Mouse (Mus musculus) urinary bladder, adult 2 months (tissue): Measurements from ENCODE around the gene Obscn. TPM values are rescaled to one million over a fixed set of nuclear protein-coding genes. Genes with fewer than 3 reads are reported as not detected.

Source experiments
- DNase-seq: peaks from one replicate; pipeline ENCODE4 v3.0.0; 2022; ENCODE audit warnings: low spot score
- polyA plus RNA-seq: library from polyadenylated mRNA; depleted of rRNA; stranded (reverse); fragments of >200 nt; gene quantifications from 2 replicates; pipeline ENCODE4 v1.2.3, GENCODE M21; 2012; rRNA removed

The Obscn gene
- polyA plus RNA-seq, result 0.14 and 0.22 TPM in 2 replicates

DNA sequence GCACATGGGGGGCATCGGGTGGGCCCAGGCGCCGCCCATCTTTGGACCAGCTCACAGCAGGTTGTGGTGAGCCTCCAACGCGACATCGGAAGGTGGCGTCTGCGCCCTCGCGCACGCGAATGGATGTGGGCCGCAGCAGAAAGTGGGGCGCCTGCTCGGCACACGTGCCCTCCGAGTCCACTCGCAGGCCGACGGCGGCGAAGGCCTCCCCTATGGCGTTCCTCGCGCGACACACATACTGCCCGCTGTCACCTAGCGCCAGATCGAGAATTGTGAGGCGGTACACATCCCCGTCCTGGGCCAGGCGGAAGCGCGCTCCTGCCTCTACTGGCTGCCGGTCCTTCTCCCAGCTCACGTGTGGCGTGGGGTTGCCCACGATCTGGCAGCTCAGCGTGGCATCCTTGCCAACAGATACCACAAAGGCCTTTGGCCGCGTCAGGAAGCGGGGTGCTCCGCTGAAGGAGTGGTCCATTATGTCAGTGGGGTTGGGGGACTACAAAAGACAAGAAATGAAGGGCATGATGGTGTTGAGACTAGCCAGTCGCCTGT is at the start of gene Obscn:
Gene Obscn, minus strand, starts transcription at position 499 of the 549 bp plus-strand sequence.
- no peak for DNase-seq

DNA sequence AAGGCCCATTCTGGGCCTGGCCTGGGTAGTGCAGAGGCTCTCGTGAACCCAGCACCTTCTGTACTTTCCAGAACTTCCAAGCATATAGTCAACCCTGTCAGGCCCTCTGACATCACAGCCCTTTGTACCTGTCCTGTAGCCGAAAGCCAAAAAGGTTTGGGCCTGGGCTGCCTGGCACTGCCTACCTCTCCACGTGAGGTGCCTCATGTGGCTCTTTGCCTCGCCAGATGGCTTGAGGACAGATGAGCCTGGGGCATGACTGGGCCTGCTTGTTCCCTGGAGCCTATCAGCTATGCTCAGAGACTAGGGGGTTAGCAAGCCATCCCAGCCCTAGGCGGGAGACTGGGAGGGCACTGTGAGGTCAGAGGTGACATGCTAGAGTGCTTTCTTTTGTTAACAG is 49.3 kb upstream of the Obscn start:
- no peak for DNase-seq

DNA sequence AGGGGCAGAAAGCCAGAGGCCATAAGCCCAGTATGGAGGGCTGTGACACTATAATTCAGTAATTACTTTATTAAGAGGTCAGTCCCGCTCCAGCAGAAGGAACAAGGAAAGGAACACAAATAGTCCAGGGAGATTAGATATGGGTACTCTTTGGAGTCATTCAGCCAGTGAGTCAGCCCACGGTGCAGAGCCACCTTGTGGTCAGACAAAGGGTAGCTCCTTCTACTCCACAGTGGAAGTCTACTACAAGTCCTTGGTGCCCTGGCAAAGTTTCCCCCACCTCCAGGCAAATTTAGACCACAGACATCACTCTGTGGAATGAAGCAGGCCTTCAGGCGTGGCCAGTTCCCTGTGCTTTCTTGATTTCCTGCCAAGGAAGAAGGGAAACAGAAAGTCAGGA is 47.6 kb upstream of the Obscn start:
- no peak for DNase-seq

DNA sequence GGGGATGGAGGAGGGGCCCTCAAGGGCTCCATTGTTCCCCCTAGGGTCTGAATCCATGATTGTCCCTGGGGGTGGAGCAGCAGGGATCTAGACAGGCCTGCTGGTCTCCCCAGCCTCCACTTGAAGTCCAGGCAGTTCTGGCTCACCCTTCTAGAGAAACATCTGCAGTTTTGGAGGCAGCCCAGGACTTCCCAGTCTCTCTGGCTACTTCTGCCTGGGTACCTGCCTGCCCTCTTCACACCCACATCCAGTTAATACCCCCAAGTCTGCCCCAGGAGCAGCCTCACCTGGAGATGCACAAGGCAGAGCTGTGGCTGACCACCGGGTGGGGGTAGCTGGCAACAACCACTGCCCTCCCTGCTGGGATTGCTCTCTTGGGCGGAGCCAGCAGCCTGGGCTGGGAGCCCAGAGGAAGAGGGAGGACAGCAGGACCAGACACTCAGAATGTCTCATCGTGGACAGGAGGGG is 46.7 kb upstream of the Obscn start, which contains the start of gene Gjc2:
Gene Gjc2, minus strand, starts transcription at position 350 of the 468 bp plus-strand sequence.
- no peak for DNase-seq

DNA sequence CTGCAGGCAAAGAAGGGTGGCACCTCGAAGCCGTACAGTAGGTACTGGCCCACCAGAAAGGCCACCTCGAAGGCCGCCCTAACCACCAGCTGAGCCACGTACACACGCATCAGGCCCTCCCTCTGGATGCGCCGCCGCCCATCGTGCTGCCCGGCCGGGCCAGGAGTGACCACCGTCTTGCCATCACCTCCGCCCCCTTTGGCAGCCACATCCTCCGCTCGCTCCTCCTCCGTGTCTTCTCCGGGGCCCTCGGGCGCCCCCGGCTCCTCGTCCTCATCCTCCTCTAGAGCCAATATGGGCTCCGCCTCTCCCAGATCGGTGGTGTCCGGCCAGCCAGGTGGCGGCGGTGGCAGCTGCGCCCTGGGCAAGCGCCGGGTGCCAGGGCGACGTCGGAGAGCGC is 40.7 kb upstream of the Obscn start:
- no peak for DNase-seq

DNA sequence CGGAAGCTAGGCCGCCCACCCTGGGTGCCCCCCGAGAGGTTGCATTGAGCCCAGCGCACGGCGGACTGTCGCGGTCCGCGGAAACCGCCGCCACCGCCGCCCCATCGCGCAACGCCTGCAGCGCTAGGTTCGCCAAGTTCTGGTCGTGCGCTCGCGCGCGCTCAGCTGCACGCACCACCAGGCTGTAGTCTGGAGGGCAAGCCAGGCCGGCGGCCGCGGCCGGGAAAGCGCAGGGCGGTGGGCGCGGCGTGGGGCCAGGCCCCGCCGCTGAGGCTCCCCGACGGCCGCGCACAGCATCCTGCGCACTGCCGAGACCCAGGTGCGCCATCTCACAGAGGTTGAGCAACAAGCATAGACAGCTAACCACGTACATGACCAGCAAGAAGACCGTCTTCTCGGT is 40.3 kb upstream of the Obscn start:
- no peak for DNase-seq

DNA sequence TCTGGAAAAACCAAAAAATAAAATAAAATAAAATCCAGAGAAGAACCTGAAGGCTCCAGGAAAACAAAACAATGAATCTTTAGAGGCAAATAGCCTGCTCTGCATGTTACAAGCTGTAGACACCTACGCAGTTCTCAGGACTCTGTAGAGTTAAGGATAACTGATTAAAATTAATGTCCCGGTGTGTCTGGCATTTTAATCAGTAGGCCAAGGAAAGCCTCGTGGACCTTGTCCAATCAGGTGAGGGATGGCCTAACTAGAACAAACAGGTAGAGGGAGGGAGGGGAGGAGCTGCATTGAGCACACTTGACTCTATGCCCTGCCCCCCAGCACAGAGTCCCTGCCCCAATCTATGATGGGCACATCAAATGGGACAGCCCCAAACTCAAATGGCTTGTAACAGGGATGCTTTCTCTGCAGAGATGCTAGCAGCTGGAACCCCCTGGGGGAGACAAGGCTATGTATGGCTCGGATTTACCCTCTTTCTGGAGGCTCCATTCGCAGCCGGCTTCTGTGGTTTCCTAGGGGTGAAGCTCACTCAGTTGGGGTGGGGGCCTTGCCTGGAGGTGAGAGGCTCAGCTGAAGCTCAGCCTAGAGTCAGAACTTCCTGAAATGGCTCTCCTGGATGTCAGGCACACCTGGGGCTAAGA is 38.1 kb upstream of the Obscn start:
- DNase-seq, result no peak

DNA sequence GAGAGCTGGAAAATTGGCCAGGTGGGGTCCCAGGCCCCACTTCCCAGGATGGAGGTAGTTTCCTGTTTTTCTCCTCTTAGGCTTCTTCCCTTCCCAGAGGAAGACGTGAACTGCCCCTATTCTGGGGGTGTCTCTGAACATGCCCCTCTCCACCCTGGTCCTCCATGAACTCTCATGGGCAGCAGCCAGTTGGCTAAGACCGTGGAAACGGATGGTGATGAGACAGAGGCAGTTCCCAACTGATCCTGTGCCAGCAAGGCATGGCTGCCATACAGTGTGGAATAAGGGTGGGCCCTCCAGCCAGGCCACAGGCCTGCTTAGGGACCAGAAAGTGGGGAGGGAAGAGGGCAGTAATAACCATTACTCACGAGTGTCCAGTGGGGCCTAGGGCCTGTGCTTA is 34.3 kb upstream of the Obscn start:
- no peak for DNase-seq

DNA sequence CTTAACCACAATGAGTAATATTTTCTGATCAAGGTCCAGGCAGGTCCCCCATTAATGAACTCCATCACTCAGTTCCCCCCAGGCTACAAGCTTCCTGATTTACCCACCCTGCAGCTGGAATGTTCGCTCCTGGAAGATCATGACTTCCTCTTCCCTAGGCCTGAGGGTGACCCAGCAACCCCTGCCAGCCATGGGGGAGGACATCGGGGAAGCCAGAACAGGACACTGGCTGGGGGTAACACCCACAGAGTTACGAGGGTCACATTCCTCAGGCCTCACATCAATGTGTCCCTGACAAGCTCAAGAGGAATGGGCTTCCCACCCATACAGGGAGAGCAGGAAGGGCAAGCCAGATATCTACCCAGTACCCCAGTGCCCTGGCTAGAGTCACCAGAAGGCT is 33.6 kb upstream of the Obscn start:
- no peak for DNase-seq

DNA sequence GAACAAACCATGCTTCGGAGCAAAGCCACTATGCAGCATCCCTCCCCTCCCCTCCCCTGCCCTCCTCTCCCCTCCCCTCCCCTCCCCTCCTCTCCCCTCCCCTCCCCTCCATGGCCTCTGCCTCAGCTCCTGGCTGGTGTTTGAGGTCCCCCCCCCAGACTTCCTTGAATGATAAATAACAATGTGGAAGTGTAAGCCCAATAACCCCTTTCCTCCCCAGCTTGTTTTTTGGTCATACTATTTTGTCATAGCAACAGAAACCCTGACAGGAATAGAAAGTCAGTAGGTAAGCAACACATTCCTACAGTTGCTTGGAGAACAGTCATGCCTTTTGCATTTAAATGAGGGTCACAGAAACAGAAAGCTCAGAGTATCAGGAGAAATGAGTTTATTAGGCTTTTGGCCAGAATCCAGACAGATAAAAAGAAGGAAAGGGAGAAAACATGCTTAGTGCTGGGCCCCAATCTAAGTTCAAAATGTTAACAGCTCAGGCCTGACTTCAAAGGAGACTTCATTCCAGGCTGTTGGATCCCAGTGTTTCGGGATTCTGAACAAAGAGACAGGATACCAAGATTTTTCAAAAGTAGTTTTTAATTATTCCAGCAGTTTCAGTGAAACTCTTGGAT is 29.5 kb upstream of the Obscn start:
- no peak for DNase-seq

DNA sequence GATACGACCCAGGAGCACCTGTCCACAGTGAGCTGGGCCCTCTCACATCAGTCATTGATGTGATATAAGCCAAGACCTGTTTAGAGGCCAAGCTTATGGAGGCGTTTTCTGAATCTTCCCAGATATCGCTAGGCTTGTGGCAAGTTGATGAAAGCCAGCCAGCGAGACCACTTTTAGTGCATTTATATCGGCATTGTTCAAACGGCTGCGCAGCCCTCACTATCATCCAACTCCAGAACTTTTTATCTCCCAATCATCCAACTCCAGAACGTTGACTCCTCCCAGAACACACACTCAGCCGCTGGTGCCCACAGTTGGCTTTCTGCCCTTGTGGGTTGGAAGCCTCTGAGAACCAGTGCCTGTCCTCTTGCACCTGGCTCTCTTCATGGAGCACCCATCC is 28.2 kb upstream of the Obscn start:
- no peak for DNase-seq

DNA sequence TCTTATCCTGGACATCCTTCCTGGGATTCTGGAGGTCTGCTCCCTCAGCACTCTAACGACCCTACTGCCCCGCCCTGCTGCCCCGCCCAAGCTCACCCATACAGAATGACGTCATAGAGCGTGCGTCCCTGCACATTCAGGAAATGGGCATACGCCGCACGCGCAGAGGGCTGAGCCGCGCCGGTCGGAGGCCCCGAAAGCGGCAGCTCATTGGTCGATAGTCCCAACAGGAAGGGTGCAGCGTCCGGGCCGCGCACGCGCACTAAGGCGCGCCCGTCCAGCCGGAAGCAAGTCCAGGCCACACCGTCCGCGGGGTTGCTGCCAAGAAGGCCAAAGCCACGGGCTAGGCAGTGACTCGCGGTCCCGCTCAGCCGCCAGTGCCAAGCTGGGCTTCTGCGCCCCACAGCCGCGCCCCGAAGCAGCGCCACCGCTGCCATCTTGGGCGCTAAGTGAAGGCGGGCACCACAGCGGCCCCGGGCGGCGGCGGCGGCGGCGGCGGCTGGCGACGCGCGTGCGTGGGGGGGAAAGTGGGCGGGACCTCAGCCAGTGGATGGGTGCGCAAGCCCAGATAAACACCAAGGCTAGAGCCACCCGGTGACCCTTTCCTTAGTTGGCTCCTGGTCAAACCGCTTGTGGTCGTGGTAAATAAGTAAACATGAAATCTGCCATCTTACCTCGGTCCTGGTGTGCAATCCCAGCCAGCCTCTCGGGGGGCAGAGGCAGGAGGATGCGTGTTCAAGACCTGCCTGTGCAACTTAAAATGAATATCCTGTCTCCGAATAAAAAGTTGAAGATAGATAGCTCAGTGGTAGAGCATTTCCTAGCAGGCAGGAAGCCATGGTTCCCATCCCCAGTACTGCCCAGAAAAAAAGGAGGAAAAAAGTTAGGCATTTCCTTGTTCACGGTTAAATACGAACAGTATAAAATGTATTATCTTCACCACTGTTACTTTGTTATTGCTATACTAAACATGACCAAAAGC is 27.3 kb upstream of the Obscn start, which contains the start of gene Iba57:
Gene Iba57, minus strand, starts transcription at position 485 of the 982 bp plus-strand sequence.
- peak; percentile 99 for DNase-seq

DNA sequence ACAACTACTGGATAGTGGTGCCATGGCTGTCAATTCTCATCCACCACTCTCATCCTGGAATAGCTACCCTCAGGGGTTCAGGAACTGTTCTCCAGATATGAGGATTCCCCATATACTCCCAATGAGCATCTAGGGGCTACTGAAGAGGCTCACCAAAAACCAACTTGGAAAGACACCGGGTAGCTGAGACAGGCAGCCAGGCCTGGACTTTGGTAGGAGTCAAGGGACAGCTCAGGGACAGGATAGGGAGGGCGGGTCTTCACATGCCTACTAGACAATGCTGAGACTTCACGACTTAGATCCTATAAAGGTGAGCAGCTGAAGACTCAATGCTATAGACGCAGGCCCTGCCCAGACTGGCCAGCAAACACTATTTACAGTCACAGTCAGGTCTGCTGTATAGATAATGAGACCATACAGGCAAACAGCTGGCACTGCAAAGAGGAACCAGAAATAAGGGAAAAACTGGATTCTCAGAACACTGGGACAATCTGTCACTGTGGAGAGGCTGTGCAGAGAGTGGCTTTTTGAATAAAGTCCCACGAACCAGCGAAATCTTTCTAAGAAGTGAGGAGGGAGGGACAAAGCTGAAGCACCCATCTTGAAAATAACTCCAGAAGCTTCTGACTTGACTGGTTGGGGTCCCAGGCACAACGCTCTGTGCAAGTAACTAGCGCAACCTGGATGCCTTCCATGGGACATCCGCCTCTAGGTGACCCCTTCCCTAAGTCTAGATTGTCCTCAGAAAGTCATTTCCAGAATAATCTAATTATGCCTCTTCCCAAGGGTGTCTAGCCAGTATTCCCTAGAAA is 26.4 kb upstream of the Obscn start:
- DNase-seq, result no peak

DNA sequence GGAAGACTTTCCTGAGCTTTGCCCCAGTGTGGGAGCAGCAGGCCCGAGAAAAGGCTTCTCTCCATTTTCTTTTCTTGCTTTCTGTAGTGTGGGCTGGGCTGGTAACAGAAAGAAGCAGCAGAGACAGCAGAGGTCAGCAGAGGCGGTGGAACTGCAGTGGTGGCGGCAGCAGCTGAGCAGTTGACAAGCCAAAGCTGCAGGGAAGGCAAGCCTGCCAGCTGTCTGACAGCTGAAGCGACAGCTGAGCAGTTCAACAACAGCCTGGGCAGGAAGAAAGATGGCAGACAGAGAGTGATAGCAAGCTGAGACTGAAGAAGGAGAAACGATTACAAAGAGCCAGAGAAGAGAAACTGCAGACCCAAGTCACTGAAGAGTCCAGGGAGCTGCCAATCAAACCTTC is 25.2 kb upstream of the Obscn start:
- DNase-seq, result no peak

DNA sequence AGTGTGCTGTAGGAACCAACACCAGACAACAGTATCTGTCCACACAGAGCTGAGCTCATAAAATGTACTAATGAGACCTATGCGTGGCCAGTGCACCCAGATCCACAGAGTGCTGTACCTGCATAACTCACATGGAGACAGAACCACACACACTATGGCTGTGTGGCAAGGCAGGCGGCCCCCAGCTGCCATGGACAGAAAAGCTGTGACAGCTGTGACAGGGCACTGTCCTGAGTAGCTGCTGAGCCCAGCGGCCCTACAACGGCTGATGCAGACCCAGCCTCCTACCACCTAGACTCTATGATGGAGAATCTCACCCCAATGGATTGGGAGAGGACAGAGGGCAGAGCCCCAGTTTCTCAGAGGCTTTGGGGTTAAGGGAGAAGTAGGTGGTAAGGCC is 23.4 kb upstream of the Obscn start:
- DNase-seq, result no peak

DNA sequence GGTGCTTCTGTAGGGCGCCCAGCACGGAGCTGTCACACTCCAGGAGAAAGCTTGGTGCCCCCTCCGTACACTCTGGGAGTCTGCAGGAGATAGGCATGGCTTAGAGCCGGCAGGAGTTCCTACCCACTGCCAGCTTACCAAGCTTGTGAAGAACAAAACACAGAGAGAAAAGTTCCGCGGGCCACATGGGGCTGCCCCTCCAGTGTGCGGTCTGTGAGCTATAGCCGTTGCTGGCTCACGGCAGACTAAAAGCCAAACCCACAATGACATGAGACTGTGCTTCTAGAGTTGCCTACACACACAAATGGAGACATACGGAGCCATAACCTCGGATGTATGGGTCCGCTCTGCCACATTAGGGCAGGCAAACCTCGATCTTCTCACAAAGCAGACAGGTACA is 22.9 kb upstream of the Obscn start:
- DNase-seq, result no peak

DNA sequence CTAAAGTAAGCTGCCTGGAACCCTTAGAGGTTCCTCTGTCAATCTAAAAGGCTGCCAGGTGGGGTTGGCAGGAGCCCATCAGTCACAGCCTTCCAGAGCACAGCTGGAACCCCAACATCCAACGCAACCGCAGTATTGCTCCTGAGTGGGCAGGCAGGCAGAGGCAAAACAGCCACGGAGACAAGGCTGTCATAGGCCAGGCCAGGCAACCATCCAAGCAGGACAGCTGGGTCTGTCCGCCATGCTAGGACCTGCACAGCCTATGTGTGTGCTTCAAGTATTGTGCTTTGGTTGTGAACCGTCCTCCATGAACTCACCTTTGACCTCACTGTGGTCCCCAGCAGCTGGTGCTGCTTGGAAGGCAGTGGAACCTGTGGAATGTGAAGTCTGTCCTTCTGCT is 19.7 kb upstream of the Obscn start:
- no peak for DNase-seq

DNA sequence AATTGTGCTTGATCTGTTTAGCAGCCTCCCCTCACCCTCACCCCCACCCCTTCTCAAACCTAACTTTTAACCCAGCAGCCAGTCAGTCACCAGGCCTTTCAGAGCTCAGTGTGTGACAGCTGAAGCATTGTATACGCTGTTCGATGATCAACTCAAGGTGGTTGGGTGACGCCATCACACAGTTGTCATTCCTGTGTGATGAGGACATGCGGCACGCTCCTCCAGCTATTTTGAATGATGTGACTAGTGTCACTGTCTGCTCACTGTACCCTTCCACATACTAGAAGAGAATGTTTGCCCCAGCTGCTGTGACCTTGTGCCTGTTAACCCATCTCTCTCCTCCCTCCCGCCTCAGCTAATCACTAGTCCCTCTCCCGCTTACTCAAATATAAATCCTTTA is 18.0 kb upstream of the Obscn start:
- DNase-seq, result no peak

DNA sequence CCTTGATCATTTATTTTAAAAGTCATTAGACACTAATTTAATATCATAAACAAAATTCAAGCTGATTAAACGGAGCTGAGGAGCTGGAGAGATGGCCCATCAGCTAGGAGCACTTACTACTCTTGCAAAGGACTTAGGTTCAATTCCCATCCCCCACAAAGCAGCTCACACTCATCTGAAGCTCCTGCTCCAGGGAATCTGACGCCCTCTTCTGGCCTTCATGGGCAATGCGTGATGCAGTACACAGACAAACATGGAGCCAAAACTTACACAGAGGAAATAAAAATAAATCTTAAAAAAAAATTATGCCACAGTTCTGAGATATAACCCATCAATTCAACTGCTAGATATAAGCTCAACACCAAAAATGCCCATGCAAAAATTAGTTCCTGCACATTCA is 15.5 kb upstream of the Obscn start:
- DNase-seq, result no peak

DNA sequence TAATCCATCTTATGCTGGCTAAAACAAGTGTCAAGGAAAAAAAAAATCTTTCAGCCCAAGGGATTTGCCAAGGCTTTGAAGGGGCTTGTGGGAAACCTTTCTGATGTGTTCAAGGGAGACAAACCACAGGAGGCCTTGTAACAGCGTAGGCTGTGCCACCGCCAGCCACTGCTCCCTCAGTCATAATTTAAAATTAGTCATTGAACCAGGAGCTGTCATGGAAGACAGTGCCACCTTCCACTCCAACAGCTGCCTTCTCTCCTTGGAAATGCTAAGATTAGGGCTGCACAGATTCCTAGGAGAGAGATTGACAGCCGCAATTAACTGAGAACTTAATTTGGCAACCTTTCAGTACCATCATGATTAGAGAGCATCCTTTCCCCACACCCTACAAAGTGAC is 13.1 kb upstream of the Obscn start:
- no peak for DNase-seq

DNA sequence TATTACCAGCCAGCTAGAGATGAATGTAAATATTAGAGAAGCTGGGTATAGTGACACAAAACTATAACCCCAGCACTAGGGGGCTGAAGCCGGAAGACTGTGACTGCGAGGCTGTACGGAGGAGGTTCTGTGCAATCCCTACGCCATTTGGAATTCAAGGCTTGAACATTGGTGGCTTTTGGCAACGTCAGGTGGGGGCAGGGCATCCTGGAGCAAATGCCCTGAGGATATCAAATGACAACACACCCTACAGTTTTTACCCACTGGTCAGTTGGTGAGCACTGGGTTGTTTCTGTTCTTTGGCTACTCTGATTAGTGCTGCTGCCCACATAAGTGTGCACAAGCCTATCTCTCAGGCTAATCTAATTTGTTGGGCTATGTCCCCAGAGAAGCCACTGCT is 6.8 kb upstream of the Obscn start:
- no peak for DNase-seq
